Mouse (Mus musculus): ENCODE results near the gene Chn1. TPM values are rescaled to one million over a fixed set of nuclear protein-coding genes. Genes with fewer than 3 reads are reported as not detected.

Chn1 gene
- total and polyA plus RNA-seq, 3 experiments: 5.1 to 14.1 (median 13.2) TPM

Other genes starting within 250 kb of the Chn1 start
- 10 to 100 TPM; 13.4 to 19.7 TPM for gene Wipf1, start 245.6 kb downstream of the Chn1 start, total RNA-seq (2021)
- gene Wipf1, start 245.6 kb downstream of the Chn1 start, polyA plus RNA-seq (2012; rRNA removed): 16.8 and 17.4 TPM in 2 replicates
- not detected for gene Chrna1, start 195.0 kb downstream of the Chn1 start, total RNA-seq (2021)
- gene Chrna1, start 195.0 kb downstream of the Chn1 start, polyA plus RNA-seq (2012; rRNA removed): 0.02 TPM in 1 of 2 replicates, not detected in the other
- gene Atf2, start 117.3 kb upstream of the Chn1 start, total RNA-seq (2021): 10 to 100 TPM; 73.3 to 94.2 TPM
- gene Atf2, start 117.3 kb upstream of the Chn1 start, polyA plus RNA-seq (2012; rRNA removed): 5.0 and 7.7 TPM in 2 replicates
- gene Atp5g3, start 136.0 kb upstream of the Chn1 start, total RNA-seq (2021): 100 to 1,000 TPM; 595 to 604 TPM
- gene Atp5g3, start 136.0 kb upstream of the Chn1 start, polyA plus RNA-seq (2012; rRNA removed): 410 and 524 TPM in 2 replicates

All from adrenal gland, adult 2 months (tissue).